9 mouse cellular contexts compared by ENCODE assay signal in the genomic region with DNA sequence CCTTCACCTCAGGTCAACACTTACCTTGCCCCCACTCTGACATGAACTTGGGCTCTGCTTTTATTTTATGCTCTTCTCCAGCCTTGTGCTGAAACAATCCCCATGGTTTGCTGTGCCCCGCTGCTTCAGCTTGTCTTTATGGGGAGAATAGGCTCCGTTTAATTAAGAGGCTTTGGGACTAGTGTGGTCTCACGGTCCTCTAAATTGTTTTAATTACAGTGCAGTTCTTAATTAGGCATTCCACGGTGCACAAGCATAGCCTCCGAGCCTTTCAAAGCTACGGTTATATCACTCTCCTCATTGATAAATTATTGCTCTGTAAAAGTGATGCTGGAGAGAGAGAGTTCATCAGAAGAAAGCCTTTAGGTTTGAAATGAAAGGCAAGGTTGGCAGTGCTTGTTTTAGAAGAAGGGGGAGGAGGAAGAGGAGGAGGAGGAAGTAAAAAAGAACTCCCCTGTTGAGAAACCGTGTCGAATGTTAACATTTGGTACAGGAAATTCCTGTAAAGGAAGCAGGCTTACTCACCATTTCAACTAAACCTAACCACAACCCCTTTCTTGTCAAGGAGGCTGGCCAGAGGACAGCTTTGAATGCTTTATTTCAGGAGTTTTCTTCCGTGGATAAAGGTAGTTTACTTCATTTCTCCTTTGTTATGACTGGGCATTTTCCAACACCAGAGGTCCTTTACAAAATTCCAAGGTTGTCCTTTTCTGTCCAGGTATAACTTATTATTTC. TPM values are rescaled to one million over a fixed set of nuclear protein-coding genes. Genes with fewer than 3 reads are reported as not detected.
A peak's percentile ranks its signal among the peaks of the same experiment; 100 is the strongest.
DNase-seq lines count a peak whose midpoint lies in the region; ATAC-seq and TF ChIP-seq lines count a peak whose summit lies in the region.
"Had no signal": no experiment of that assay in that cellular context is flagged by ENCODE, and none has a peak within 500 bp of the region (broad histone marks: within the 10 kb centered on the region; RNA-seq: fewer than 3 reads in every experiment).

A gene (plus strand): TSS at position 512 of the 735 bp plus-strand sequence.

- no peak for TF ChIP-seq CTCF in kidney, postnatal 0 days (IDR thresholded peaks at IDR 0.05; ENCODE audit: low read depth)
- no peak for TF ChIP-seq CTCF in brain, embryonic 14.5 days (IDR thresholded peaks at IDR 0.05; ENCODE audit: borderline replicate concordance, extremely low read depth, insufficient read depth, insufficient read length)

- H3K4me2 ChIP-seq in kidney, postnatal 0 days (ENCODE audit: low read length) = no peak within 1 kb of the TSS

- H3K4me1 ChIP-seq in kidney, postnatal 0 days (replicated peaks; ENCODE audit: insufficient read depth, low read length) = no peaks in the 10 kb centered on the region

- no peak within 1 kb of the TSS for H3K27ac ChIP-seq in kidney, postnatal 0 days

- no peak within 1 kb of the TSS for H3K4me3 ChIP-seq in kidney, postnatal 0 days (replicated peaks; ENCODE audit: low read depth, low read length)

- no peak for TF ChIP-seq POLR2A in brain, embryonic 14.5 days (IDR thresholded peaks at IDR 0.05; ENCODE audit: borderline replicate concordance, extremely low read depth, insufficient read depth, insufficient read length, poor library complexity, severe bottlenecking)

- H3K9ac ChIP-seq in kidney, postnatal 0 days (ENCODE audit: low read depth, low read length) = no peak within 1 kb of the TSS

- peak; percentile 8 for DNase-seq in kidney, postnatal 0 days (ENCODE audit: low spot score)
- DNase-seq in kidney, postnatal 10 days = no peak
- peak; percentile 98 for DNase-seq in 416B (ENCODE audit: low read depth)
- DNase-seq in brain, embryonic 14.5 days (ENCODE audit: low read depth) = peak; percentile 77
- peak; percentile 76 for DNase-seq in induced T-regulatory cell, adult 2 months (ENCODE audit: low read depth)
- DNase-seq in urinary bladder, postnatal 25 days (ENCODE audit: low spot score) = no peak
- DNase-seq in urinary bladder, postnatal 36 days (ENCODE audit: low spot score in 2 of 2) = no peak
- DNase-seq in adrenal gland, adult 8-10 months = no peak

- no peaks in the 10 kb centered on the region for H3K36me3 ChIP-seq in kidney, postnatal 0 days (ENCODE audit: insufficient read depth, low read length)
- H3K36me3 ChIP-seq: G1E had no signal

- 15% methylated on average over 9 of the region's 9 CpGs for WGBS in kidney, postnatal 0 days

- no peak for ATAC-seq in kidney, postnatal 0 days (replicated peaks; ENCODE audit: low FRiP score, low read depth)

- H3K27me3 ChIP-seq in kidney, postnatal 0 days (ENCODE audit: insufficient read depth, low read length) = no peaks in the 10 kb centered on the region

- no peaks in the 10 kb centered on the region for H3K9me3 ChIP-seq in kidney, postnatal 0 days (replicated peaks; ENCODE audit: low read length)
- H3K9me3 ChIP-seq: G1E had no signal

RNA-seq across cellular contexts. Expression of the gene that starts here (rescaled TPM):
- polyA plus RNA-seq in kidney, postnatal 0 days (2015; fragmentation: Nextera tagmentation; extraction: Ambion mirVana) = 0.15 and 0.18 TPM in 2 replicates
- 0.04 and 0.13 TPM in 2 replicates for polyA plus RNA-seq in brain, embryonic 14.5 days (2012; rRNA removed)
- total RNA-seq in adrenal gland, adult 8-10 months (2022) = under 1 TPM; 0.12 to 0.43 (median 0.36) TPM
- polyA plus RNA-seq: G1E had no signal

Comparison
In these comparisons a context has a peak if more than half of its experiments do, and no peak if none do; other contexts are left out.
1. Peak in DNase-seq in kidney, postnatal 0 days; RNA of the gene not detected or under 1 TPM.
2. Peak in DNase-seq in brain, embryonic 14.5 days; RNA of the gene not detected or under 1 TPM.
3. DNase-seq: peak in 416B (single experiment) and induced T-regulatory cell, adult 2 months (single experiment); none in kidney, postnatal 10 days (single experiment), urinary bladder, postnatal 25 days (single experiment), urinary bladder, postnatal 36 days (0 of 2) and adrenal gland, adult 8-10 months (single experiment).